Mouse (Mus musculus) stomach, embryonic 14.5 days (tissue): ENCODE measurements around the gene Krt36. TPM values are rescaled to one million over a fixed set of nuclear protein-coding genes. Genes with fewer than 3 reads are reported as not detected.
A peak's percentile ranks its signal among the peaks of the same experiment; 100 is the strongest.

Experiments
- ATAC-seq: fragments of 200-750 bp; cut with Nextera tagmentation; 2 replicates; pipeline ENCODE4 v1.8.0; 2017; ENCODE audit warnings: low read depth, moderate TSS enrichment; ENCODE audit not compliant: insufficient number of reproducible peaks, insufficient read depth, low FRiP score
- H3K27ac ChIP-seq: fragments of 300-500 bp; sonication (generic); 2 replicates; pipeline ENCODE4 v1.5.1; 2014; ENCODE audit warnings: mild to moderate bottlenecking, low read length, moderate library complexity, mixed read lengths
- H3K27me3 ChIP-seq: fragments of 300-500 bp; sonication (generic); 2 replicates; pipeline ENCODE4 v1.6.1; 2014; ENCODE audit warnings: low read length, control low read depth, mixed read lengths; ENCODE audit not compliant: control insufficient read depth, insufficient read depth
- H3K36me3 ChIP-seq: fragments of 300-500 bp; sonication (generic); 2 replicates; pipeline ENCODE4 v1.6.1; 2014; ENCODE audit warnings: mild to moderate bottlenecking, control low read depth, low read length, moderate library complexity, mixed read lengths; ENCODE audit not compliant: control insufficient read depth, insufficient read depth
- H3K4me1 ChIP-seq: fragments of 300-500 bp; sonication (generic); 2 replicates; pipeline ENCODE4 v1.6.1; 2014; ENCODE audit warnings: low read length, control low read depth, mixed read lengths; ENCODE audit not compliant: control insufficient read depth, insufficient read depth
- H3K4me2 ChIP-seq: fragments of 300-500 bp; sonication (generic); replicated peaks from 2 replicates; pipeline ENCODE4 v1.6.1; 2014; ENCODE audit warnings: low read depth, low read length, control low read depth
- H3K4me3 ChIP-seq: fragments of 300-500 bp; sonication (generic); 2 replicates; pipeline ENCODE4 v1.5.1; 2014; ENCODE audit warnings: low read depth, low read length, control low read depth
- H3K9ac ChIP-seq: fragments of 300-500 bp; sonication (generic); replicated peaks from 2 replicates; pipeline ENCODE4 v1.6.1; 2014; ENCODE audit warnings: low read depth, mild to moderate bottlenecking, control low read depth, low read length, moderate library complexity, mixed read lengths
- H3K9me3 ChIP-seq: fragments of 300-500 bp; sonication (generic); 2 replicates; pipeline ENCODE4 v1.6.1; 2016; ENCODE audit warnings: low read depth, low read length, control low read depth; ENCODE audit not compliant: control insufficient read depth
- WGBS: fragments of 180-500 bp; shearing (Covaris S2); extraction: QIAGEN DNeasy Blood & Tissue Kit; methylation state at CpG from one replicate; pipeline ENCODE4 v1.1.7; 2014; 5-methylcytosine and 5-hydroxymethylcytosine counted together
- polyA plus RNA-seq: library from polyadenylated mRNA; unstranded; fragments of >200 nt; fragmentation: Nextera tagmentation; extraction: Ambion mirVana; gene quantifications from 2 replicates; pipeline ENCODE4 v1.2.1, GENCODE M21; 2014

Krt36 gene
- polyA plus RNA-seq, 1 experiment from 2014 or later, result 0.29 TPM

GRCm38 (mm10) chr11:100112935-100113741 lies 7.7 kb upstream of the Krt36 start:
- Histone ChIP-seq H3K27me3 (no peaks in the 10 kb centered on the region), H3K4me1 (peaks cover 6% of the 10 kb centered on the region; the same call in 1 of the 2 replicates), H3K9me3 (no peaks in the 10 kb centered on the region), H3K4me3 (no peak overlapping the region), H3K9ac (no peak overlapping the region), H3K27ac (no peak overlapping the region; the same call in 1 of the 2 replicates), H3K36me3 (no peaks in the 10 kb centered on the region), H3K4me2 (no peak overlapping the region)
- 73% methylated on average over 11 of the region's 11 CpGs for WGBS
- ATAC-seq, result no peak; the same call in 1 of the 2 replicates

DNA sequence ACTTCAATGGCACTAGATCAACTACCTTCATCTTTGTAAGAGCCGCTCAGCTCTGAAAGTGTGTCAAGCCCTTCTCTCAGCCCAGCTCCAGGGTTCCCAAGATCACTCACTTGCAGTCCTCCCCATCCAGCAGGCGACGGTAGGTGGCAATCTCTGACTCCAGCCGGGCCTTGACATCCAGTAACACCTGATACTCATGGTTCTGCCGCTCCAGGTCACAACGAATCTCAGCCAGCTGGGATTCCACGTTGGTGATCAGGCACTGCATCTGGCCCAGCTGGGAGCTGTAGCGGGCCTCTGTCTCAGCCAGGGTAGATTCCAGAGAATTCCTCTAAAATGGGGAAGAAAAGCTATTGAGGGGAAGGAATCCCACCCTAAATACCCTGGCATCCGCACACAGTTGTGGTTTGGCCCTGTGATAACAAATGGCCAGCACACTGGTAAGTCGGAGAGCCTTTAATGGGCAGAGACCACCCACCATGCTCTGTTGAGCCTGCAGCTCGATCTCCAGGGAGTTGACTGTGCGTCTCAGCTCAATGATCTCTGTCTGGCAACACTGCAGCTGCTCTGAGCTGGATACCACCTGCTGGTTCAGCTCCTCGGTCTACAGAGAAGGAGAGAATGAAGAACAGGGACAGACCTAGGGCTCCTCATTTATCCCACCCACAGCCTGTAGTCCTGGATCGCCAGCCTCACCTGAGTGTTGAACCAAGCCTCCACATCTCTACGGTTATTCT lies 2.6 kb downstream of the Krt36 start:
- no peaks in the 10 kb centered on the region for H3K36me3 ChIP-seq
- no peak overlapping the region for H3K4me3 ChIP-seq
- H3K9ac ChIP-seq, result no peak overlapping the region
- H3K27me3 ChIP-seq, result no peaks in the 10 kb centered on the region
- H3K4me2 ChIP-seq, result no peak overlapping the region
- WGBS, result 54% methylated on average over 15 of the region's 15 CpGs
- no peaks in the 10 kb centered on the region for H3K4me1 ChIP-seq
- H3K27ac ChIP-seq, result no peak overlapping the region
- ATAC-seq, result no peak
- no peaks in the 10 kb centered on the region for H3K9me3 ChIP-seq

DNA sequence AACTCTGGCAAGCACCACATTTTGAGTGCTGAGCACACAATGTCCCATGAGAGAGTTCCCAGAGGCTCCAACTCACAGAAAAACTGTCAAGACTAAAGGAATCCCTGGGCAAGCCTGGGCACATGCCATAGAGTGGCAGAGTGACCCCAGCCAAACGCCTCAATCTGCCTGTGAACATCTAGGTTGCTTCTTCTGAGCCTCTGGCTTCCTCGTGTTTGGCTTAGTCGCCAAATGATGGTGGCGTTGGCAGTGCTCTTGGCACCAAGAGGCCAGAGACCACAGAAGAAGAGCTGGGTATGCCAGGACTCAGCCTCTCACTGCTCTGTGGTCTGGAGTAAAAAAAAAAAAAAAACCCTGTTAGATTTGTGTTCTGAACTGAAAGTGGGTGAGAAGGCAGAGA lies 5.0 kb downstream of the Krt36 start:
- H3K4me2 ChIP-seq, result no peak overlapping the region
- no peaks in the 10 kb centered on the region for H3K36me3 ChIP-seq
- 81% methylated on average over 4 of the region's 4 CpGs for WGBS
- H3K4me1 ChIP-seq, result no peaks in the 10 kb centered on the region
- no peaks in the 10 kb centered on the region for H3K27me3 ChIP-seq
- no peak for ATAC-seq
- no peak overlapping the region for H3K27ac ChIP-seq
- H3K4me3 ChIP-seq, result no peak overlapping the region
- H3K9ac ChIP-seq, result no peak overlapping the region
- H3K9me3 ChIP-seq, result no peaks in the 10 kb centered on the region

DNA sequence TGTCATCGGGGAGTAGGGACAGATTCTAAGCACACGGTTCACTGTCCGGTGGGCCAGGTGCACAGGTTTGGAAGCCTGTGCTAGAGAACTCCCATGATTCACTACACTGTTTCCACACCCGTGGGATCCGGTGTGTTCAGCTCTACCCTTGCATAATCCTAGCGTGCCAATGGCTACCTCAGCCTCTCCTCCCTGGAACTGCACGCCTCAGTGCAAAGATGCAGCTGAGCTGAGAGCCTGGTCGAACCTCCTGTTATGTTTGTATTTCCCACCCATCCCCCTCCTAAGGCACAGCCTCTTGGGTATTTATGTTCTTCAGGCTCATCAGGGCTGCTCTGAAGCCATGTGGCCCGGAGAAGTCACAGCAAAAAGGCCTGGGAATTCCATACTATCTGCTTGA lies 7.6 kb downstream of the Krt36 start:
- no peak overlapping the region for H3K27ac ChIP-seq
- H3K36me3 ChIP-seq, result no peaks in the 10 kb centered on the region
- 58% methylated on average over 9 of the region's 9 CpGs for WGBS
- H3K4me3 ChIP-seq, result no peak overlapping the region
- no peaks in the 10 kb centered on the region for H3K9me3 ChIP-seq
- no peaks in the 10 kb centered on the region for H3K27me3 ChIP-seq
- H3K4me2 ChIP-seq, result no peak overlapping the region
- no peak overlapping the region for H3K9ac ChIP-seq
- ATAC-seq, result no peak
- no peaks in the 10 kb centered on the region for H3K4me1 ChIP-seq

DNA sequence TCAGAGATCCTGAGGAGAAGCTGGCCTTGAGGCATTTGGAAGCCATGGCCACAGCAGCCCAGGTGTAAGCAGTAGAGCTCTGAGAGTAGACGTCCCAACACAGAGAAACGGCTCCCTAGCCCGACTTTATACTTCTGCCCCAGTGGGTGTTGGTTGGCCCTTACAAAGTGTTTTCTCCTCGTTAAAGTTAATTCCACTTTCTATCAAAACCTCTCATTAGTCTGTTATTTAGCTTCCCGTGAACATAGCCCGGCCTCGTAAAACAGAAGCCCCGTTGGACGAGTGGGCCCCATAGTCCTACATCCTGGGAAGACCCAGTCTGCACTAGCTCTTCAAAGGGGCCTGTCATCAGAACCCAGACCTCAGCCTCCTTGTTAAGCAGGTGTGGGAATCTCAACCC lies 9.3 kb downstream of the Krt36 start, which contains the start of gene Krt35:
Gene Krt35 (minus strand): TSS at position 101 of the 400 bp plus-strand sequence.
- 89% methylated on average over 9 of the region's 9 CpGs for WGBS
- Histone ChIP-seq H3K4me1 (no peaks in the 10 kb centered on the region), H3K27me3 (no peaks in the 10 kb centered on the region), H3K9ac (no peak within 1 kb of the TSS), H3K4me2 (no peak within 1 kb of the TSS), H3K27ac (no peak within 1 kb of the TSS), H3K36me3 (no peaks in the 10 kb centered on the region), H3K4me3 (no peak within 1 kb of the TSS), H3K9me3 (no peaks in the 10 kb centered on the region)
- ATAC-seq, result no peak

DNA sequence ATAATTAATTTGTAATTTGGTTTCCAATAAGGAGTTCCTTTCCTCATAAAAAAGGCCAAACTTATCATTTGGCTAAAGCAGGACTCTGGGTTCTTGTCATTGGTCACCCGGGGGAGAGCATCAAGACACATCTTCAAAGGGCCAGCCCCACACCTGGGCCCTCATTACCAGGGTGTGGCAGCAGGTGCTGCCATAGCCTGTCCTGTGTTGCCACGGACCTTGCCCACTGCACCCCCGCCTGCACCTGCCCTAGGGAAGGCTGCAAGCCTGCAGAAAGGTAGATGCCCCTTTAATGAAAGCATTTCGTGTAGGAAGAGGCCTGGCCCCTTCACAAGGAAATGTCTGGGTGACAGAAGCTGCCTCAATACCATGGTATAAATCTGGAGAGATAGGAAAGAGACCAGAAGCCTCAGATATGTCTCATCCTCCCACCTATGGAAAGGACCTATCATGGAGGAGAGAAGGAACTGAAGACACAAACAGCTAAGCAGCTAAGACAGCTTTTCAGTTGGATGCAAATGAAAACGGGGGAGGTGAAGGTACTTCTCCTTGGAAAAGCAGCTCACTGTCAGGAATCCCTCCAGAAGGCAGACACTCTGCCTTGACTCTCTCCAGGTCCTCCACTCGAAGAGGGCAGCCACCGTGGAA lies 16.9 kb downstream of the Krt36 start:
- Histone ChIP-seq H3K9ac (no peak overlapping the region), H3K4me3 (no peak overlapping the region), H3K27me3 (no peaks in the 10 kb centered on the region), H3K36me3 (no peaks in the 10 kb centered on the region), H3K4me2 (no peak overlapping the region), H3K9me3 (no peaks in the 10 kb centered on the region), H3K4me1 (no peaks in the 10 kb centered on the region), H3K27ac (no peak overlapping the region)
- ATAC-seq, result no peak
- 76% methylated on average over 7 of the region's 7 CpGs for WGBS

- no peaks in the 10 kb centered on the region for H3K27me3 ChIP-seq
- no peaks in the 10 kb centered on the region for H3K4me1 ChIP-seq
- H3K27ac ChIP-seq, result no peak within 1 kb of the TSS
- no peak for ATAC-seq
- WGBS, result 92% methylated on average over 10 of the region's 10 CpGs
- H3K9me3 ChIP-seq, result no peaks in the 10 kb centered on the region
- H3K4me3 ChIP-seq, result no peak within 1 kb of the TSS
- no peak within 1 kb of the TSS for H3K9ac ChIP-seq
- no peak within 1 kb of the TSS for H3K4me2 ChIP-seq
- no peaks in the 10 kb centered on the region for H3K36me3 ChIP-seq
Observed at GRCm38 (mm10) chr11:100087861-100088260, 17.6 kb downstream of the Krt36 start, which contains the start of gene Krt32. Gene Krt32 (minus strand): TSS chr11:100088226.

GRCm38 (mm10) chr11:100073873-100074272 lies 31.6 kb downstream of the Krt36 start:
- Histone ChIP-seq H3K27me3 (no peaks in the 10 kb centered on the region), H3K9me3 (no peaks in the 10 kb centered on the region), H3K4me2 (no peak overlapping the region), H3K27ac (peak overlapping the region; percentile 62; the same call in 1 of the 2 replicates), H3K36me3 (no peaks in the 10 kb centered on the region), H3K4me3 (no peak overlapping the region), H3K9ac (no peak overlapping the region), H3K4me1 (no peaks in the 10 kb centered on the region)
- no peak for ATAC-seq
- whole genome bisulfite sequencing, result 50% methylated on average over 1 of the region's 1 CpGs
